Mouse (Mus musculus): ENCODE measurements around the gene Il1rl2. TPM values are rescaled to one million over a fixed set of nuclear protein-coding genes. Genes with fewer than 3 reads are reported as not detected.
"Not testable (repeated sequence)": the region's sequence is repeated elsewhere in the genome, so short reads cannot be mapped to it uniquely, and the experiment has no call there.

The Il1rl2 gene
- total and polyA plus RNA-seq, 2 experiments from 2014 or later, result 0.82 to 0.84 TPM

- no peaks in the 10 kb centered on the region for H3K36me3 ChIP-seq (ENCODE audit: insufficient read depth, low read length)
- no peaks in the 10 kb centered on the region for H3K27me3 ChIP-seq (ENCODE audit: insufficient read depth, low read length)
- TF ChIP-seq CTCF (IDR thresholded peaks at IDR 0.05), result no peak
- WGBS, result 89% methylated on average over 2 of the region's 2 CpGs
- no peak overlapping the region for H3K4me3 ChIP-seq (ENCODE audit: low read depth, low read length)
- H3K9ac ChIP-seq (replicated peaks; ENCODE audit: low read length, poor library complexity, severe bottlenecking), result no peak overlapping the region
- H3K4me2 ChIP-seq (ENCODE audit: low read depth, low read length, poor library complexity, severe bottlenecking), result no peak overlapping the region
- ATAC-seq (ENCODE audit: low FRiP score) (no peak), DNase-seq (ENCODE audit: low spot score) (no peak)
- H3K27ac ChIP-seq (ENCODE audit: low read depth, low read length), result no peak overlapping the region
- H3K9me3 ChIP-seq (ENCODE audit: low read length), result no peaks in the 10 kb centered on the region
- H3K4me1 ChIP-seq (ENCODE audit: insufficient read depth, low read length), result no peaks in the 10 kb centered on the region
Observed at GRCm38 (mm10) chr1:40298053-40298452, 26.4 kb upstream of the Il1rl2 start.

GRCm38 (mm10) chr1:40303179-40303866 is 21.1 kb upstream of the Il1rl2 start:
- ATAC-seq (ENCODE audit: low FRiP score), result no peak
- TF ChIP-seq CTCF (IDR thresholded peaks at IDR 0.05), result no peak
- WGBS, result 67% methylated on average over 7 of the region's 7 CpGs

GRCm38 (mm10) chr1:40304321-40304720 is 20.1 kb upstream of the Il1rl2 start:
- H3K9ac ChIP-seq (replicated peaks; ENCODE audit: low read length, poor library complexity, severe bottlenecking); H3K27me3 ChIP-seq (ENCODE audit: insufficient read depth, low read length); H3K27ac ChIP-seq (ENCODE audit: low read depth, low read length); H3K4me3 ChIP-seq (ENCODE audit: low read depth, low read length); DNase-seq (ENCODE audit: low spot score); H3K4me2 ChIP-seq (ENCODE audit: low read depth, low read length, poor library complexity, severe bottlenecking); H3K4me1 ChIP-seq (ENCODE audit: insufficient read depth, low read length); H3K36me3 ChIP-seq (ENCODE audit: insufficient read depth, low read length); ATAC-seq (ENCODE audit: low FRiP score); H3K9me3 ChIP-seq (ENCODE audit: low read length): not testable (repeated sequence)
- 55% methylated on average over 4 of the region's 4 CpGs for WGBS

More at GRCm38 (mm10) chr1:40303179-40303866, 21.1 kb upstream of the Il1rl2 start:
- H3K4me2 ChIP-seq (ENCODE audit: low read depth, low read length, poor library complexity, severe bottlenecking), result no peak overlapping the region
- no peak overlapping the region for H3K27ac ChIP-seq (ENCODE audit: low read depth, low read length)
- H3K9me3 ChIP-seq (ENCODE audit: low read length), result no peaks in the 10 kb centered on the region
- no peaks in the 10 kb centered on the region for H3K36me3 ChIP-seq (ENCODE audit: insufficient read depth, low read length)
- no peaks in the 10 kb centered on the region for H3K27me3 ChIP-seq (ENCODE audit: insufficient read depth, low read length)
- no peak overlapping the region for H3K4me3 ChIP-seq (ENCODE audit: low read depth, low read length)
- H3K9ac ChIP-seq (replicated peaks; ENCODE audit: low read length, poor library complexity, severe bottlenecking), result no peak overlapping the region
- no peak for DNase-seq (ENCODE audit: low spot score)
- H3K4me1 ChIP-seq (ENCODE audit: insufficient read depth, low read length), result no peaks in the 10 kb centered on the region

- DNase-seq (ENCODE audit: low spot score), result no peak
- Histone ChIP-seq H3K4me2 (ENCODE audit: low read depth, low read length, poor library complexity, severe bottlenecking) (no peak overlapping the region), H3K27ac (ENCODE audit: low read depth, low read length) (no peak overlapping the region), H3K36me3 (ENCODE audit: insufficient read depth, low read length) (no peaks in the 10 kb centered on the region), H3K9me3 (ENCODE audit: low read length) (no peaks in the 10 kb centered on the region), H3K4me3 (ENCODE audit: low read depth, low read length) (no peak overlapping the region), H3K4me1 (ENCODE audit: insufficient read depth, low read length) (no peaks in the 10 kb centered on the region), H3K27me3 (ENCODE audit: insufficient read depth, low read length) (no peaks in the 10 kb centered on the region), H3K9ac (replicated peaks; ENCODE audit: low read length, poor library complexity, severe bottlenecking) (no peak overlapping the region)
- WGBS, result 80% methylated on average over 2 of the region's 2 CpGs
- no peak for TF ChIP-seq CTCF (IDR thresholded peaks at IDR 0.05)
- ATAC-seq (ENCODE audit: low FRiP score), result no peak
Observed at GRCm38 (mm10) chr1:40306111-40306510, 18.3 kb upstream of the Il1rl2 start.

- H3K9me3 ChIP-seq (ENCODE audit: low read length), result no peaks in the 10 kb centered on the region
- H3K4me3 ChIP-seq (ENCODE audit: low read depth, low read length), result no peak overlapping the region
- no peak overlapping the region for H3K9ac ChIP-seq (replicated peaks; ENCODE audit: low read length, poor library complexity, severe bottlenecking)
- H3K36me3 ChIP-seq (ENCODE audit: insufficient read depth, low read length), result no peaks in the 10 kb centered on the region
- H3K27ac ChIP-seq (ENCODE audit: low read depth, low read length), result no peak overlapping the region
- no peak overlapping the region for H3K4me2 ChIP-seq (ENCODE audit: low read depth, low read length, poor library complexity, severe bottlenecking)
- H3K27me3 ChIP-seq (ENCODE audit: insufficient read depth, low read length), result no peaks in the 10 kb centered on the region
- no peak for DNase-seq (ENCODE audit: low spot score)
- H3K4me1 ChIP-seq (ENCODE audit: insufficient read depth, low read length), result no peaks in the 10 kb centered on the region
- WGBS, result 93% methylated on average over 3 of the region's 3 CpGs
- TF ChIP-seq CTCF (IDR thresholded peaks at IDR 0.05), result no peak
- no peak for ATAC-seq (ENCODE audit: low FRiP score)
Observed at GRCm38 (mm10) chr1:40311123-40311522, 13.3 kb upstream of the Il1rl2 start.

GRCm38 (mm10) chr1:40311625-40312024 is 12.8 kb upstream of the Il1rl2 start:
- H3K27ac ChIP-seq (ENCODE audit: low read depth, low read length), result no peak overlapping the region
- H3K4me2 ChIP-seq (ENCODE audit: low read depth, low read length, poor library complexity, severe bottlenecking), result no peak overlapping the region
- DNase-seq (ENCODE audit: low spot score) (no peak), ATAC-seq (ENCODE audit: low FRiP score) (no peak)
- H3K36me3 ChIP-seq (ENCODE audit: insufficient read depth, low read length), result no peaks in the 10 kb centered on the region
- H3K4me3 ChIP-seq (ENCODE audit: low read depth, low read length), result no peak overlapping the region
- H3K9me3 ChIP-seq (ENCODE audit: low read length), result no peaks in the 10 kb centered on the region
- no peaks in the 10 kb centered on the region for H3K4me1 ChIP-seq (ENCODE audit: insufficient read depth, low read length)
- no peaks in the 10 kb centered on the region for H3K27me3 ChIP-seq (ENCODE audit: insufficient read depth, low read length)
- no peak overlapping the region for H3K9ac ChIP-seq (replicated peaks; ENCODE audit: low read length, poor library complexity, severe bottlenecking)
- WGBS, result 86% methylated on average over 2 of the region's 2 CpGs
- no peak for TF ChIP-seq CTCF (IDR thresholded peaks at IDR 0.05)

Measured in midbrain, postnatal 0 days (tissue).